Mouse (Mus musculus) spleen, adult 2 months (tissue): ENCODE measurements around the gene Spg20.

Source experiments
- CTCF ChIP-seq: fragments of 200-500 bp; IDR thresholded peaks from 2 replicates; pipeline ENCODE4 v1.5.1; 2011; ENCODE audit warnings: mild to moderate bottlenecking, inconsistent platforms; ENCODE audit not compliant: insufficient read depth, insufficient read length, insufficient replicate concordance; ENCODE audit errors: extremely low read depth
- POLR2A ChIP-seq: fragments of 200-500 bp; IDR thresholded peaks from 2 replicates; pipeline ENCODE4 v1.6.1; 2011; ENCODE audit warnings: low read depth, low read length, inconsistent platforms

GRCm38 (mm10) chr3:55106051-55106450 is 5.9 kb upstream of the Spg20 start:
- TF ChIP-seq CTCF (no peak), POLR2A (no peak)
